Mouse (Mus musculus): Measurements from ENCODE around the gene Ttc12.
A peak's percentile ranks its signal among the peaks of the same experiment; 100 is the strongest.

Ttc12 gene

DNA sequence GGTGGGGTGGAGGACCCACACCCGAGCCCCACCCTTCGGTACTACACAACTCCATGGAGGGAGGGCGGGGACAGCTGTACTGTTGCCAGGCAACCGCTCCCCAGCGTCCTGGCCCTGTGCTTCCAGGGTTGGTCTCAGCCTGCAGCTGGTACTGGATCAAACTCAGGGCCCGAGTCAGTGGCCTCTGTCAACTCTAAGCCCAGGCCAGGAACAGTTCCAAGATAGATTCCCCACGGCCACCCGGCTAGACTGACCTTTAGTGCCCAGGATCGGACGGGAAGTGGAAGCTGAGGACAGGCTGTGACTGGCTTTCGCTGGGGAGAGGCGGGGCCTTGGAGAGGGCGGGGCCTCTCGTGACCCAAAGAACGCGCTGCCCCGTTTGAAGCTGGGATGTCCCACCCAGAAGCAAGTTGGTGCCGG is at the start of gene Ttc12:
Gene Ttc12 (minus strand): TSS at position 334 of the 420 bp plus-strand sequence.
- DNase-seq, result peak; percentile 93

DNA sequence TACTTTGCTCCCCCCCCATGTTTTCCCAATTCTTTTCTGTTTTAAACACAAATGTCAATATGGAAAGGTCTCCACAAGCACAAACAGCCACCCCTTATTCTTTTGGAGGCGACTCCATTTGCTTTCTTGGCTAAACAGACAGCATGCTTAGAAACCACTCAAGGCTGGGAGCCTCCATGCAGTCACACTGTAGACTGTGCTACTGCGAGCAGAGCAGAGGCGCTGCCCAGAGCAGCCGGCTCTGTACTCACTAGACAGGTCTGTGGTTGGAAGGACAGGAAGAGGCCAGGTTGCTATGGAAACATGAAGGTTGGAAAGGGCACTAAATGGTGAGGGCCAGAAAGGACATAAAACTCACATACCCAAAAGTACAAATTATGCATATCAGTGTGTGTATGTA is 48.9 kb upstream of the Ttc12 start:
- no peak for DNase-seq

DNA sequence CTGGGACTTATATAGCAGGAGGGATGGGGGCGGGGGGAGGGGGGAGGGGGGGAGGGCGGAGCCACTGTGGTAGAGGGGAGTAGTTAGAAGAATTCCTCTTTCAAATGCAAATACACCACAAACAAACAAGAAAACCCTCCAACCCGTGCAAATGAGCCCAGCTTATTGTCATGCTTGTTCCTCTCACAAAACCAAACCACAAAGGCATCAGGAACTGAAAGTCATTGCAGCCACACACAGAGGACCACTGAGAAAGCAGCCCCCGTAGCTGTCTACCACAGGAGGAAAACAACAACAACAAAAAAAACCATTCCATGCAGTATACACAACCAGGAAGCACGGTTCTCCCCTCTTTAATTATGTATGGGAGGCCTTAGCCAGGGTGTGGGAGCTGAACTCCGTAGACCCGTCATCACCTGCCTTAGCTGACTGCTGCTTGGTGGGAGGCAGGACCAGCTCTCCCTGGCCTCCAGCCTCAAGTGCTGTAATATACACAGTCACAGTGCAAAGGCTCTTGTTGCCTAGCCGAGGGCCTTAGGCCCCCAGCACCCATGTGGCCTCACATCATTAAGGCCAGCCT is 48.0 kb upstream of the Ttc12 start:
- no peak for DNase-seq

DNA sequence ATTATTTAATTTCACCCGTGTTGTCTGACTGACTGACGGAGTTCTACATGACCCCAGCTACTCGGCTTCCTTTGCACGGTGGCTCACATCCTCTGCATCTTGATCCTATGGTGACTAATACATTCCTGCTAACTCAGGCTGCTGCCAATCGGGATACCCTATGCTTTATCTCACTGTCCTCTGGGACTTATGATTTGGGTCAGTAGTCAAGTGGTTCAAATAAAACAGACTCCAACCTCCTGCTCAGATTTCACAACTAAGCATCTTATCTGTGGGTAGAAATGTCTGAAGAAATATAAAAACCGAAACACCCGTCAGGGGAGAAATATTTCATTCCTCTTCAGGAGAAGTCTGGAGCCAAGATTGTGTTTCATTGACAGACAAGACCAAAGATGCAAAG is 47.4 kb upstream of the Ttc12 start:
- DNase-seq, result no peak

DNA sequence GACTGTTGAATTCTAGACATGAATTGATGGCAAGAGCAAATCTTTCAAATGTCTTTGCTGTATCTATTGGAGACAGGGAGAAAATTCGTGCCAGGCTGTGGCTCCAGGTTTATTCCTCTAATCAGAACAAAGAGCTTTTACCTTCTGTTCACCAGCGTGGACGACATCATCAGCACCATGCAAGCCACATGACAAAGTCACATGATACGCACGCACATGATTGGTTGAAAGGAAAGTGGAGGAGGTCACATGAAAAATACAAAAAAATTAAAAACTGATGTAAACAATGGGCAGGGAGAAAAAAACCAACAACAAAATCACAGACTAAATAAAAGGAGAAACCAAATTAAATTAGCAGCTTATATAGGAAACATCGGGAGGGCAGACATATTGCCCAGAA is 45.8 kb upstream of the Ttc12 start:
- DNase-seq, result no peak

DNA sequence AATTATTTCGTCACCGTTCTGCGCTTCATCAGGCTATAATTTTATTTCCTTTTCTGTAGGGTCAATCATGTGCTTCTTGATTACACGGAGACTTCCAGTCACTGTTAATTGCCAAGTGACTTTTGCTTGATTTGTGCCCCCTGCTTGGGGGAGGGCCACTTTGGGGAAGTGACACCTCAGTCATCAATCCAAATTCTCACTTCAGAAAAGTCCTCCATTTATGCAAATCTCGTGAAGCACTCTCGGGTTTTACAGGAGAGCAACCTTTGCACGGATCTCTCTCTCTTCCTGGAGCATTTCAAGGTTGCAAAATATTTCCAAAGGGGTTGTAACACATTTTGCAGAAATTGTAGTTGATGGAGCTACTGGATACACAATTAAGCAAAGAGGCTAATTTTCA is 45.2 kb upstream of the Ttc12 start:
- no peak for DNase-seq

DNA sequence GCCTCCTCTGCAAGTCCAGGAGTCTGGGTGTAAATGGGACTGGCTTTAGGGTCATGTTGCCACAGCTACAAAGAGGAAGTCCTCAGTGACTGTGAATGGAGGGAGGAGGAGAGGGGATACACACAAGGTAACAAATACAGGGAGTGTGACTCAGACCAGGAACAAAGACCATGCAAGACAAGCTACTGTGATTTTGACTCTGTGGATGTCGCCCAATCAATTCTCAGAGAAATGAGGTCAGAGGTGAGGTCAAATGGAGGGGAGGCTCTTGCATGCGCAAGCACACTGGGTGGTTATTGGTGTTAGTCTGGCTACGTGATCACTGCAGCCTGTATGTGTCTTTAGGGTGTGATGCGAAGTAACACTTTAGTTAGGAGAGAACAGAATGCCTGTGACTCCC is 44.7 kb upstream of the Ttc12 start:
- DNase-seq, result no peak

DNA sequence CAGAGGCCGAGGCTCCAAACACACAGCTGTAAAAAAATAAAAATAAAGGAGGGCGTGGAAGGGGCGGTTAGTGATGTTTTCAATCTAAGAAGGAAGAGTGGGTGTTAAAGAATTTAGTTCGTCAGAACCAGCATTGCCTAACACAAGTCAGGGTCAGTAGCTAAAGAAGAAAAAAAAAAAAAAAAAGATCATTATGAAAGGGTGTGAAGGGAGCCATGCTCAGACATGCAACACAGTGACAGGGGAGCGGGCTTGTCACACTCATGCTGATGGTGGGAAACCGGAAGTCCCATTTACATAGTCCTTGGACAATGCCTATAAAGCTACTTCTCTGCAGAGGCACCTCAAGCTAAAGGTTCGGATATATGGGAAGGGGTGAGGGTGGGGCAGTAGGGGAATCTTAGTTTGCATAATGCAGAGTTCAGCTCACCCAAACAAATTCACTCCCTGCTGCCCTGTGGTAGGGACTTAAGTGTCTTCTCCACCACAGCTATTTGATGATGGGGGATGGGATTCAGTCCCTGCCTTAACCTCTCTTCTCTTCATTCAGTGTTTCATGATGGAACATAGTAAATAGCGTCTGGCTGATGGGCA is 43.4 kb upstream of the Ttc12 start:
- DNase-seq, result no peak

DNA sequence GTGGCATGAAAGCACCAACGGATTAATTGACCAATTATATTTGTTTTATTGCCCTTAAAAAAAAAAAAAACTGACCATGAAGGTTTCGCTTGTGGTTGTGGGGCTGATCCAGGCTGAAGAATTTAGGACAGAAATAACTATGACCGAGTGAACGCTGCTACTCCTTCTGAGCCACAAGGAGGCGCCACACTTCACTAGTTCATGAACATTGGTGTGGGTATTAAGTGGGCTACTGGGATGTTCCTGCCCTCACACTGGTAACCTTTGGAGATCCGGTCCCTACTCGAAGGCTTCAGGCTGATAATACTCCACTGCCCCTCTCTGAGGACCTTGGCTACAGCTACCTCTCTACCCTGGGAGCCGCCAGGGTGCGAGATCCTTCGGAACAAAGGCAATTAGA is 42.9 kb upstream of the Ttc12 start:
- peak; percentile 21 for DNase-seq

DNA sequence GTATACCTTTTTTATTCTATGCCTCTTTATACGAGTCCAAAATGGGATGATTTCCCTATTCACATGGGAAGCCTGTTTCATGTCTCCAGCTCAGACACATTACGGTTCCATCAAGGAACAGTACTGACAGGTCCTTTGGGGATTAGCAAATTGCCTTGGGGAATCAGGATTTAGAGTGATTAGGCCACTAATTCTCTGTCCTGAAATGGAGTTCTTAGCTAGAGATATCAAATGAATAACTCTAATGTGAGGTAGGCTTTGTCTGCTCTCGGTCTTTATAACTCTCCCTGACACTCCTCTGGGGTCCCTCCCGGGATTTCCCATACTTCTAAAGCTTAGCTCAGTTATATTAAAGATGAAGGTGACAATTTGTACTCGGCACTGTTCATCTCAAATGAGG is 42.0 kb upstream of the Ttc12 start:
- DNase-seq, result no peak

DNA sequence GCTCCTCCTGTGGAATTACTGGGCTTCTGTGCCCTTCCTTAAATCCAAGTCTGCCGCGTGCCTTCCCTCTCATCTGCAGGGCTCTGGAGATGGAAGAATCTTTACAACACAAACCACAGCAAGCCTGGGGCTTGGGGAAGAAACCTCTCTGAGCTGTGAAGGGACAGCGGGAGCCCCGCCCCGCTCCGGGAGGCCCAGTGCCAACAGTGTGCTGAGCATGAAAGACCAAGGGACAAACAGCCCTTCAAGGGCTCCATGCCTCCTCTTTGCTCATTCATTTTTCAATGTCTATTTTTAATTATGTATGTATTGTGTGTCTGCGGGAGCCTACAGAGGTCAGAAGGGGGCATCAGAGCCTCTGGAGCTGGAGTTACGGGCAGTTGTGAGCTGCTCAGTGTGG is 41.3 kb upstream of the Ttc12 start:
- no peak for DNase-seq

DNA sequence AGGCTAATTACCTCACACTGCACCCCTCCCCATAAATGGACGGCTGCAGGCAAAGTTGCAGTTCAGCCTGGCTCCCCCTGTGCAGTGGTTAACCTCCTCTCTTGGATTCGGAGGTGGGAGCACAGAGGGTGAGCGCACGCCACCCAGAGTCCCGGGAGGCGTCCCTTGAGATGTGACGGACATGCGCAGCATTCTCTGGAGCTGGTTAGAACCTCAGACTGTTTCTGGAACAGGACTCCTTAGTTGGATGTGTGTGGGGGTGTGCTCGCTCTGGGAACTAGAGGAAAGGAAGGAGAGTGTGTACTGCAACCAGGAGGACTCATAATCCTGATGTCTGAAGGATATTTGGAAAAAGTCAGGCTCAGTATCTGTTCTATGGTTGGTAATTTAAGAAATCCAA is 38.7 kb upstream of the Ttc12 start:
- DNase-seq, result no peak

DNA sequence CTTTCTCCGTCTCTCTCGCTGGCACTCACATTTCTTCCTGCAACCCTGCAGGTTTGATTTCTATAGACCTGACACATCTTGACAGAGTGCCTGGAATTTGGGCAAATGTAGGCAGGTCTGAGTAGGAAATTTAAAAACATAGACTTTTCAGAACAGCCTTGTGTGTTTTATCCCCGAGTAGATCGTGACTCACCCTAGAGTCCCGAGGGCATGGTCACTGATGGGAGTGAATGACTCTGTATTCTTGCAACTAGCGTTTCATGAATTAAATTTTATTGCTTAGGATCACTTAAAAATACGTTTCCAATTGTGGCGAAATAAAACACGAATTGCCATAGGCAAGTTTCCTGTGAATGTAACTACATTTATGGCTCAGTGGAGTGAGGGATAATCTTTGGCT is 37.9 kb upstream of the Ttc12 start:
- no peak for DNase-seq

DNA sequence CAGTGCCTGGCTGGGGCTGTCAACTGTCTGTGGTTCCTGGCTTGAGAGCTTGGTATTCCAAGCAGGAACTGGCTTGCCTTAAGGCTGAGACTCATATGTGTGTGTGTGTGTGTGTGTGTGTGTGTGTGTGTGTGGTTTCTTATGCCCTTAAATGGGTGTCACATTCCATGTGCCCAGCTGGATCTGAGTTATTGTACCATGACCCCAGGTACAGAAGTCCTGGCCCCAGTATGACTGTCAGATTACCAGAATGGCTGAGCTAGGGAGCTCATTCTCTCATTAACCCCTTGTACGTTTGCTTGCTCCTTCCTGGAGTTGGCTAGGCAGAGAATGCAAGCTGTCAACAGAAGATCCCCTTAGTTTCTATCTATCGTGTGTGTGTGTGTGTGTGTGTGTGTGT is 28.3 kb upstream of the Ttc12 start:
- DNase-seq, result peak; percentile 51

DNA sequence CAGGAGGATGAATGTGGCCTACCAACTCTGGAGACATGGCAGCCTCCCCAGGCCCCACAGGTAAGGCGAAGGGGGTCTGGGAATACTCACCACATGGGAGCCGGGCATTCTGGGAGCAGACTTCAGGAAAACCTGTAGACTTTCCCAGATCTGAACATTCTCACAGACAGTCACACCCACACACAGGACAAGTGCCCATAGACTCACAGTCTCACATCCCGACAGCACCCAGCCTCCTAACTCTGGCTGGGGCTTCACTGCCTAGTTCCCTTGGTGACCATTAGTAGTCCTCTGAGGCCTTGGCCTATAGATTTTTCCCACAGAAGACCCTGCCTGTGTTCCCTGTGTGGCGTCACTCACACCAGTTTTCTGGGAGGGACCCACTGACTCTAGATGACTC is 24.6 kb upstream of the Ttc12 start:
- DNase-seq, result no peak

DNA sequence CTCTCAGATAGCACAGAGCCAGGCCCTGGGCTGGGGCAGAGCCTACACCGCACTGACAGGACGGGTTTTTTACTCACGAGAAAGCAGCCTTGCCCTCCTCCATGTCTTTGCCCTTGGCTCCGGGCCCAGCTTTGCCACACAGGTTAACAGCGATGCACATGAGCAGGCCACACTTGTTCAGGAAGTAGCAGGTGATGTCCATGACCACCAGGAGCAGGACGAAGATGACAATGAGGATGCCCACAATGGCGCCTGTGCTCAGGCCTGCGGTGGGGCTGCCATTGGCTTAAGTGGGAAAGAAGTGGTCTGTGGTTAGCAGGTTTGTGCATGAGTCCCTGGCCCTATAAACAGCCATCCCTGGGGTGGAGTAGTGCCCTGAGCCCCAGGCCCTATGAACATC is 23.6 kb upstream of the Ttc12 start:
- no peak for DNase-seq

DNA sequence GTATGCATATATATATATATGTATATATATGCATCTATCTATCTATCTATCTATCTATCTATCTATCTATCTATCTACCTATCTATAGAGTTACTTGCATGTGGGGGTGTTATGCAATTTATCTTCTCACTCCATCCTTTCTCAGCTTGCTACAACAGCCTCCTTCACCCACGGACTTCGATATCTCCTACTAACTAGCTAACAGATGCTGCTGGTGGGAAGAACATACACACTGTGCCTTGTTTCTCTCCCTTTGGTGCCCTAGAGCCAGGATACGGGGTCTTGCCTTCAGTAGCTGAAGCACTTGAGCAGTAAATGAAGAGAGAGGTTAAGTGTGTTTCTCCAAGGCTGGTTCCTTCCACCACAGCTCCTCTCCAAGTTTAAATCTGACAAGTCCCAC is 23.1 kb upstream of the Ttc12 start:
- DNase-seq, result no peak

DNA sequence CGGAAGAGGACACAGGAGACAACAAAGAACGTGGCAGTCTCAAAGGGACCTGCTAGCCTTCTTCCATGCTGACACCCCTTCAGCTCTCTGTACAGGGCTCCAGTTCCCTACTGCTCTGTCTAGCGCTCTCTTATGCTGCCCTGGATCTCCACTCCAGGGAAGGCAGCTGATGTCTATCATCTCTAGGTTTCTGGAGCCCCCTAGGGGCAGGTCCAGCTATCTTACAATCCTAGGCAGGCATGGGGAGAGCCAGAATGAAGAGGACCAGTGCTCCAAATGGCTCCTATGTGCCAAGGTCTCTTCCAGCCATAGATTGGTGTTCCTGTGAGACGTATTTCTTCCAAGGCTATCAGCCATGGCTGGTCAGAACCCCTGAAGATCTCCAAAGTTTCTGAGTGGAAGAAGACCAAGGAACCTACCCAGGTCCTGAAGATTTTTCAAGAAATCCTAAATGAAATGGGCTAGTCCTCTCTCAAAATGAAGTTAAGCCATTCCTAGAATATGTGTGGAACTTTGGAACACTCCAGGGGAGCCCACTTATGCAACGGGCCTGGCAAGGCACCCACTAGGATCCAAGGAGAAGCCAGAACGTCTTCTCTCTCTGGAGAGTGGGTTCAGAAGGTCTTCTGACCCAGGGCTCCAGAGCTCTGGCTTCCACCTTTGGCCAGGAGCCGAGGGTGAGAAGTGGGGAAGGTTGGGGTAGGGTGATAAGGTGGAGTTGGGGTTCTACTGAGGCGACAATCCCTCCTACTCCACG is 22.0 kb upstream of the Ttc12 start:
- DNase-seq, result no peak

DNA sequence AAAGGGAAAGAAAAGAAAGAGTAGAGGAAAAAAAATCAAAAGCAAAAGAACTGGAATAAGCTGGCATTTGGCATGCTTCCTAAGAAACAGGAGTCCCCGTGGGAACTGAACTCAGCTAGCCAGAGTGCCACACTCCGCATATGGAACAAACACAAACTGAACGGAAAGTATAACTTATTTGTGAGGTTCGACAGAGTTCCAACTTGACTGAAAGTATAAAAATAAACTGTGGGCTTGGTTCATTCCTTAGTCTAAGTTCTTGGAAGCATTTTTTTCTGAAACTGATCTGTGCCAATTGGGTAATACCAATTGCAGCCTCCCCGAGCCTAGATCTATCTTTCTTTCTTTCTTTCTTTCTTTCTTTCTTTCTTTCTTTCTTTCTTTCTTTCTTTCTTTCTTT is 18.6 kb upstream of the Ttc12 start:
- DNase-seq, result no peak

DNA sequence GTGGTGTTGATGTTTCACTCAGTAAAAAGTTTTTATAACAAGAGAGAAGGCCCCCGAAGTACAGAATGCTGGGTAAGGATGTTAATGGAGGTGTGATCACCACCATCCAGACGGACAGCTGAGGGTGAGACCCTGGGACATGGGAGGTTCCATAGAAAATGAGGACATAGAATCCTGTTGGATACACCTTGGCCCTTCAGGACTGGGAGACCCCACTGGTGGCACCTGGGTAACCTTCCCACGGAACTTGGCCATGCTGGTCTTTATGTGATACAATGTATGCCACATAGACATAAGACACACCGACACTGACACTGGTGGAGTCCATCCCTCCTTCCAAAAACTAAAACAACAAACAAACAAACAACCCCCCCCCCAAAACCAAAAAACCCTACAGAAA is 16.2 kb upstream of the Ttc12 start:
- no peak for DNase-seq

DNA sequence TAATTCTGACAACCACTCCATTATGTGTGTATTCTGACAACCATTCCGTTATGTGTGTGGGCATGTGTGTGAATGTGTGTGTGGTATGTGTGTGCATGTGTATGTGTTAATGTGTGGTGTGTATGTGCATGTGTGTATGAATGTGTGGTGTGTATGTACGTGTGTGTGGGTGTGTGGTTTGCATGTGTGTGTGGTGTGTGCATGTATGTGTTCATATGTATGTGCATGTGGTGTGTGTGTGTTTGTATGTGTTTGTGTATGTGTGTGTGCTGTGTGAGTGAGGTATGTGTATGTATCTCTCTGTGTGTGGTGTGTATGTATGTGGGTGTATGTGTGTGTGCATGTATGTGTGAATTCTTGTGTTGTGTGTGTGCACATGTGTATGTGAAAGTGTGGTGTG is 13.9 kb upstream of the Ttc12 start:
- DNase-seq, result no peak

DNA sequence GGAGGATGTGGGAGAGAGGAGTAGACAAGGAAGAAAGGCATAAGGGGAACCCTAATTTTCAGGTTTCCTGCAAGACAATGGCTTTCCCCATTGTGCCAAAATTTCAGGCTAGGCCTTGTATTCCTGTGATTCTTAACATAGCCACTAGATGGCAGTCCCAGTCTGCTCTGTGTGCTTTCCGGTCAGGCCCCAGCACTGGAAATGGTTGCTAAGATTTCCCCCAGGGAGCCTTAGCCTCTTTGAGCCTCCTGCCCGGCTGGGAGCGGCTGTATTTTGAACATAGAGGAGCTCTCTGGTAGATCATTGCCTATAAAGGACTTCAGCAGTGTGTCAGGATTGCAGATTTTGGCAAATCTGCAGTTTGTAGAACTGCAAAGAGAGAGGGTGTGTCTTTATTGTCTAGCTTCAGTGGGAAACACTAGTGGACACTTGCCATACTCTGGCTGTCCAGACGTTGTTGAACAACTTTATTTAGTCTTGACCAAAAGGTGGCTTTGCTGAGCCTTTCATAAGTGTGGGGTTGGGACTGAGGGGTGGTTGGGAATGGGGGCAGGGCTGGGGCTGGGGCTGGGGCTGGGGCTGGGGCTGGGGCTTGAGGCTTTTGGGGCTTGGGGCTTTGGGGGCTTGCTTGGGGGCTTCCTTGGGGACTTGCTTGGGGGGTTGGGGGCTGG is 8.1 kb upstream of the Ttc12 start:
- DNase-seq, result peak; percentile 78

DNA sequence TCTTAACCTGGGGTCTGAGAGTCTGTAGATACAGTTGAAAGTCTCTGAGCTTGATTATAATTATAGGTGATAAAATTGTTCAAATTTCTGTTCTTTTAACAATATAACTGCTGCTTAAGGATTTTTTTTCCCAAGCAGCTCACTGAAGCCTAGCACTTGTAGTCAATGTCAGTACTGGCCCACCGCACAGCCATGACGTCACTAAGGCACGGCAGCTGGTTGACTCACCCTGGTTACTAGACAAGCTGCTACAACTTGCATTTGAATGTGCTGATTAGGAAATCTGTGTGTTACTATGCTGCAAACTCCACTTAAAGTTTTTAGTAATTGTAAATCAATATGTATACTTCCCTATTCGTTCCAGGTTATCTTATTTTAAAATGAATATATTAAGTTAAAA is 4.6 kb upstream of the Ttc12 start:
- no peak for DNase-seq

Measured in kidney, postnatal 14 days (tissue).